Mouse (Mus musculus) liver, embryonic 13.5 days (tissue): ENCODE results near the gene Haus5. TPM values are rescaled to one million over a fixed set of nuclear protein-coding genes. Genes with fewer than 3 reads are reported as not detected.

Experiments
- ATAC-seq: fragments of 200-750 bp; cut with Nextera tagmentation; 2 replicates; pipeline ENCODE4 v1.8.0; 2017; ENCODE audit warnings: low read depth, mild to moderate bottlenecking, moderate number of reproducible peaks, moderate library complexity
- DNase-seq: peaks from one replicate; pipeline ENCODE4 v3.0.0; 2022
- H3K27ac ChIP-seq: fragments of 300-500 bp; sonication (generic); 2 replicates; pipeline ENCODE4 v1.5.1; 2015; ENCODE audit warnings: moderate library complexity, mild to moderate bottlenecking, inconsistent platforms
- H3K27me3 ChIP-seq: fragments of 300-500 bp; sonication (generic); 2 replicates; pipeline ENCODE4 v1.6.1; 2015; ENCODE audit warnings: mild to moderate bottlenecking, inconsistent platforms
- H3K36me3 ChIP-seq: fragments of 300-500 bp; sonication (generic); 2 replicates; pipeline ENCODE4 v1.6.1; 2015; ENCODE audit warnings: mild to moderate bottlenecking, inconsistent platforms
- H3K4me1 ChIP-seq: fragments of 300-500 bp; sonication (generic); replicated peaks from 2 replicates; pipeline ENCODE4 v1.6.1; 2015; ENCODE audit warnings: inconsistent platforms
- H3K4me2 ChIP-seq: fragments of 300-500 bp; sonication (generic); 2 replicates; pipeline ENCODE4 v1.6.1; 2015; ENCODE audit warnings: inconsistent platforms, mild to moderate bottlenecking, moderate library complexity
- H3K4me3 ChIP-seq: fragments of 300-500 bp; sonication (generic); replicated peaks from 2 replicates; pipeline ENCODE4 v1.5.1; 2015; ENCODE audit warnings: mild to moderate bottlenecking, inconsistent platforms
- H3K9ac ChIP-seq: fragments of 300-500 bp; sonication (generic); 2 replicates; pipeline ENCODE4 v1.6.1; 2015; ENCODE audit warnings: mild to moderate bottlenecking, inconsistent platforms
- H3K9me3 ChIP-seq: fragments of 300-500 bp; sonication (generic); replicated peaks from 2 replicates; pipeline ENCODE4 v1.6.1; 2016; ENCODE audit warnings: inconsistent platforms
- WGBS: fragments of 180-500 bp; shearing (Covaris S2); methylation state at CpG from one replicate; pipeline ENCODE4 v1.1.7; 2015; ENCODE audit not compliant: insufficient replicate concordance; 5-methylcytosine and 5-hydroxymethylcytosine counted together
- polyA plus RNA-seq: library from polyadenylated mRNA; unstranded; fragments of >200 nt; fragmentation: Nextera tagmentation; extraction: Ambion mirVana; gene quantifications from 2 replicates; pipeline ENCODE4 v1.2.1, GENCODE M21; 2015

Gene Haus5
- 38.2 and 38.7 TPM in 2 replicates for polyA plus RNA-seq

DNA sequence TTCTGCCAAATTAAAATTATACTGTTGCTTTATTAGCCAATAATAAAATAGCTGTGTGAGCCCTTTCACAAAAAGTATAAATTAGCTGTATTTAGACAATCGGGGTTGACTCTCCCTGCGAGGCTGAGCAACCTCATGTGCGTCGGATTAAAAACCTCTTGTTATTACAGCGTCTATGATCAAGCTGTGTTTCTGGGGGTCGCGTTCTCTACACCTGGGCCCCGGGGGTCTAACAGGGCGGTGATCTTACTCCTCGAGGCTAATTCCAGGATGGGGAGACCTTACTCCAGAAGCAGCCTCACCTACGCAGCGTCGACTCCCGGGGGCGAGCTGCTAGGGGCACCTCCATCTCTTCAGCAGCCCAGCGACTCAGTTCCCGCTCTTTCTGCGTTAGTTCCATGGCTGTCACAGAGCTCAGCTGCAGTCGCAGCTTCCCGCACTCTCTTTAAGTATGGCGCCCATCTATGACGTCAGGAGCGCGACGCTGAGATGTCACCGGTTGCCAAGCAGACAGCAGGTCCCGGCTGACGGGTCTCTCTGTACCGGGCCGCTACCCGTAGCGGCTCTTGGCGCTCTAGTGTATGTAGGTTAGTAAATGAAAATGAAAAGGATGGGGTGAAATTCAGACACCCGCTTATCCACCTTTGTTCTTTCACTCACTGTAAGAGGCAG, at the start of gene Haus5:
TSS of gene Haus5 (minus strand) at position 466 of the 672 bp plus-strand sequence.
- no peaks in the 10 kb centered on the region for H3K27me3 ChIP-seq
- peak within 1 kb of the TSS; percentile 76 for H3K27ac ChIP-seq
- H3K9ac ChIP-seq = peak within 1 kb of the TSS; percentile 87
- under 1% methylated on average over 34 of the region's 34 CpGs for WGBS
- peaks cover 21% of the 10 kb centered on the region for H3K4me1 ChIP-seq
- DNase-seq = peak; percentile 80
- peak within 1 kb of the TSS; percentile 87 for H3K4me2 ChIP-seq
- H3K9me3 ChIP-seq = no peaks in the 10 kb centered on the region
- peaks cover 38% of the 10 kb centered on the region for H3K36me3 ChIP-seq
- peak within 1 kb of the TSS; percentile 80 for H3K4me3 ChIP-seq
- ATAC-seq = peak; percentile 90

GRCm38 (mm10) chr7:30711942-30712341, 47.1 kb upstream of the Haus5 start, which contains the start of gene Atp4a:
Atp4a (plus strand) TSS chr7:30712209.
- no peaks in the 10 kb centered on the region for H3K9me3 ChIP-seq
- DNase-seq (no peak), ATAC-seq (no peak)
- WGBS = 62% methylated on average over 3 of the region's 3 CpGs
- no peak within 1 kb of the TSS for H3K27ac ChIP-seq
- peaks cover 23% of the 10 kb centered on the region for H3K4me1 ChIP-seq
- H3K36me3 ChIP-seq = no peaks in the 10 kb centered on the region
- peaks cover 35% of the 10 kb centered on the region for H3K27me3 ChIP-seq
- no peak within 1 kb of the TSS for H3K9ac ChIP-seq
- no peak within 1 kb of the TSS for H3K4me2 ChIP-seq
- H3K4me3 ChIP-seq = no peak within 1 kb of the TSS

DNA sequence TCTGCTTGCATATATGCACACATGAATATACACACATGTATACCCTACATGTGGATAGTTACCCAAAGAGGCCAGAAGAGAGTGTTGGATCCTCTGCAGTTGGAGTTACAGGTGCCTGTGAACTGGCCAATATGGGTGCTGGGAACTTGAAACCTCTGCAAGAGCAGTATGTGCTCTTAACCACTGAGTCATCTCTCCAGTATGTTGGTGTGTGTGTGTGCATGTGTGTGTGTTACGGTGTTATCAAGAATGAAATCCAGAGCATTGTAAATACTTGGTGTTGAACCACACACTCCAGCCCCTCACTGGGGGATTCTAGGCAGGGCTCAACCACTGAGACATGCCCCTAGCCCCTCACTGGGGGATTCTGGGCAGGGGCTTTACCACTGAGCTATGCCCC, 42.6 kb upstream of the Haus5 start:
- H3K4me2 ChIP-seq = no peak overlapping the region
- H3K4me3 ChIP-seq = no peak overlapping the region
- ATAC-seq (no peak), DNase-seq (no peak)
- peaks cover 37% of the 10 kb centered on the region for H3K4me1 ChIP-seq
- no peak overlapping the region for H3K9ac ChIP-seq
- H3K27me3 ChIP-seq = peaks cover 3% of the 10 kb centered on the region; the same call in 1 of the 2 replicates
- no peak overlapping the region for H3K27ac ChIP-seq
- H3K36me3 ChIP-seq = no peaks in the 10 kb centered on the region
- no peaks in the 10 kb centered on the region for H3K9me3 ChIP-seq
- 80% methylated on average over 1 of the region's 1 CpGs for WGBS

DNA sequence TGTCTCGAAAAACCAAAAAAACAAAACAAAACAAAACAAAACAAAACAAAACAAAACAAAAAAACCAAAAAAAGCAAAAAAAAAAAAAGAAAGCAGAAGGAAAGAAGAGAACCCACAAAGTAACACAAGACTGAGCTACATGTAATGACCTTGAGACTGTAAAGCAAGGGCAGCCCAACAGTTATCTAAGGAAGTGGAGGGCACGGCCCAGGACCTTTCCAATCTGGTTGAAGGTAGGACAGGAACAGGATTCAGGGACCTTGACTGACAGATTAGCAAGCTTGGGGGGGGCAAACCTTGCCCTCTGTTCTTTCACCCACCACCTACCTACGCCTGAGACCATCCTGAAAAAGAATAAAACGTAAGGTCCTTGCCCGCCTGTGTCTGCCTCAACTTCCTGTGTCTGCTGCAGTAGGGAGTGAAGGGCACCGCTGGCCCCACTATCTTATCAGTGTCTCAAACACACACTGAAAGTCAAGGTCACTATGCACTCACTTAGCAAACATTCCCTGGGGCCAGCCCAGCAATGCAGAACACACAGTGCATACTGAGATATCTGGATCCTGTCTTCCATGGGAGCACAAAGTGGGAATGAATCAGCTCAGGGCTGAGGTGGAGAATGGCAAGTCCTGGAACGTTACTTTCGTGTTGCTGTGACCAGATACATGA, 41.6 kb upstream of the Haus5 start:
- no peaks in the 10 kb centered on the region for H3K36me3 ChIP-seq
- H3K4me3 ChIP-seq = no peak overlapping the region
- peak overlapping the region; percentile 43 for H3K27ac ChIP-seq
- peak overlapping the region; percentile 45 for H3K4me2 ChIP-seq
- no peaks in the 10 kb centered on the region for H3K9me3 ChIP-seq
- ATAC-seq = peak; percentile 79
- 16% methylated on average over 7 of the region's 8 CpGs for WGBS
- peaks cover 1% of the 10 kb centered on the region; the same call in 1 of the 2 replicates for H3K27me3 ChIP-seq
- peaks cover 29% of the 10 kb centered on the region for H3K4me1 ChIP-seq
- no peak for DNase-seq
- no peak overlapping the region for H3K9ac ChIP-seq

DNA sequence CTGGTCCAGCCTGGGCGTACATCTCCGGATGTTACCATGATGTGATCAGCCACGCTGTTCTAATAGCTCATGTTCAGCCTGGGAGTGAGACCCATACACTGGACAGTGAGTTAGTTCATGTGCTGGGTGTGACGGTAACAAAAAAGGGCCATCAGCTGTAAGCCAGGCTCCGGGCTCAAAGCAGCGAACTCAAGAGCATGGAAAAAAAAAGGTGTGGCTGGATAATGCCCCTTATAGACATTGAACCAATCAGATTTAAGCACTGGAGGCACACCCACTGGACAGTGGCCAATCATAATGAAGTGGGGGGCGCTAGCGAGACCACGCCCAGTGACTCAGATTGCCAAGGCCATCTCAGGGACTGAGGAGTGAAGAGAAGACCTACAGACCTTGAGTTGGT, 33.8 kb upstream of the Haus5 start, which contains the start of gene 2200002J24Rik:
TSS of gene 2200002J24Rik (plus strand) at position 338 of the 400 bp plus-strand sequence.
- WGBS = 39% methylated on average over 9 of the region's 9 CpGs
- H3K36me3 ChIP-seq = no peaks in the 10 kb centered on the region
- H3K4me2 ChIP-seq = no peak within 1 kb of the TSS
- peak; percentile 55 for DNase-seq
- no peak within 1 kb of the TSS for H3K4me3 ChIP-seq
- peak; percentile 50 for ATAC-seq
- H3K27ac ChIP-seq = no peak within 1 kb of the TSS
- peaks cover 12% of the 10 kb centered on the region for H3K4me1 ChIP-seq
- no peaks in the 10 kb centered on the region for H3K27me3 ChIP-seq
- no peak within 1 kb of the TSS for H3K9ac ChIP-seq
- no peaks in the 10 kb centered on the region for H3K9me3 ChIP-seq

- no peaks in the 10 kb centered on the region for H3K9me3 ChIP-seq
- H3K9ac ChIP-seq = no peak overlapping the region
- no peaks in the 10 kb centered on the region for H3K36me3 ChIP-seq
- WGBS = 20% methylated on average over 5 of the region's 5 CpGs
- H3K4me2 ChIP-seq = no peak overlapping the region
- DNase-seq (no peak), ATAC-seq (no peak)
- no peaks in the 10 kb centered on the region for H3K27me3 ChIP-seq
- H3K4me1 ChIP-seq = peaks cover 12% of the 10 kb centered on the region
- no peak overlapping the region for H3K27ac ChIP-seq
- H3K4me3 ChIP-seq = no peak overlapping the region
These were observed 33.3 kb upstream of the Haus5 start for GRCm38 (mm10) chr7:30698101-30698500.

- Histone ChIP-seq H3K27ac (no peak overlapping the region), H3K4me2 (no peak overlapping the region), H3K4me1 (peaks cover 8% of the 10 kb centered on the region; the same call in 1 of the 2 replicates), H3K9ac (no peak overlapping the region), H3K36me3 (no peaks in the 10 kb centered on the region), H3K9me3 (no peaks in the 10 kb centered on the region), H3K27me3 (no peaks in the 10 kb centered on the region), H3K4me3 (no peak overlapping the region)
- ATAC-seq (no peak), DNase-seq (no peak)
- WGBS = 85% methylated on average over 6 of the region's 6 CpGs
These were observed 23.5 kb upstream of the Haus5 start for GRCm38 (mm10) chr7:30688325-30688724.

GRCm38 (mm10) chr7:30683425-30683824, 18.6 kb upstream of the Haus5 start:
- Histone ChIP-seq H3K4me2 (no peak overlapping the region), H3K4me1 (peaks cover 8% of the 10 kb centered on the region; the same call in 1 of the 2 replicates), H3K4me3 (no peak overlapping the region), H3K9me3 (no peaks in the 10 kb centered on the region), H3K36me3 (no peaks in the 10 kb centered on the region), H3K27ac (no peak overlapping the region), H3K9ac (no peak overlapping the region), H3K27me3 (no peaks in the 10 kb centered on the region)
- 28% methylated on average over 2 of the region's 2 CpGs for WGBS
- ATAC-seq (no peak), DNase-seq (no peak)

- no peaks in the 10 kb centered on the region for H3K27me3 ChIP-seq
- no peak overlapping the region for H3K27ac ChIP-seq
- no peaks in the 10 kb centered on the region for H3K9me3 ChIP-seq
- H3K9ac ChIP-seq = no peak overlapping the region
- ATAC-seq (no peak), DNase-seq (no peak)
- no peak overlapping the region for H3K4me3 ChIP-seq
- 59% methylated on average over 5 of the region's 5 CpGs for WGBS
- no peaks in the 10 kb centered on the region for H3K4me1 ChIP-seq
- H3K36me3 ChIP-seq = no peaks in the 10 kb centered on the region
- H3K4me2 ChIP-seq = no peak overlapping the region
These were observed 17.1 kb upstream of the Haus5 start for GRCm38 (mm10) chr7:30681897-30682296.

- H3K9me3 ChIP-seq = no peaks in the 10 kb centered on the region
- ATAC-seq = no peak
- no peak for DNase-seq
- no peak overlapping the region for H3K4me3 ChIP-seq
- no peak overlapping the region for H3K27ac ChIP-seq
- no peaks in the 10 kb centered on the region for H3K36me3 ChIP-seq
- H3K9ac ChIP-seq = no peak overlapping the region
- 53% methylated on average over 5 of the region's 5 CpGs for WGBS
- no peak overlapping the region for H3K4me2 ChIP-seq
- no peaks in the 10 kb centered on the region for H3K4me1 ChIP-seq
- H3K27me3 ChIP-seq = no peaks in the 10 kb centered on the region
These were observed 13.6 kb upstream of the Haus5 start for GRCm38 (mm10) chr7:30678263-30678975.

- Histone ChIP-seq H3K9ac (no peak within 1 kb of the TSS), H3K4me3 (no peak within 1 kb of the TSS), H3K9me3 (no peaks in the 10 kb centered on the region), H3K36me3 (no peaks in the 10 kb centered on the region), H3K4me1 (no peaks in the 10 kb centered on the region), H3K27me3 (no peaks in the 10 kb centered on the region), H3K4me2 (no peak within 1 kb of the TSS), H3K27ac (no peak within 1 kb of the TSS)
- ATAC-seq = no peak
- DNase-seq = no peak
- 49% methylated on average over 9 of the region's 9 CpGs for WGBS
These were observed 6.7 kb upstream of the Haus5 start, which contains the start of gene Pmis2 for GRCm38 (mm10) chr7:30671480-30671879. Pmis2 (minus strand) TSS chr7:30671605.
